Mouse (Mus musculus): ENCODE data around the gene Dlx3.
A peak's percentile ranks its signal among the peaks of the same experiment; 100 is the strongest.

Gene Dlx3

GRCm38 (mm10) chr11:95119990-95120632 lies at the start of gene Dlx3:
Gene Dlx3, plus strand, starts transcription at chr11:95120119.
- no peak for DNase-seq (ENCODE audit: low spot score)

- DNase-seq (ENCODE audit: low spot score): no peak
These were observed 49.5 kb upstream of the Dlx3 start for GRCm38 (mm10) chr11:95070140-95071107.

DNA sequence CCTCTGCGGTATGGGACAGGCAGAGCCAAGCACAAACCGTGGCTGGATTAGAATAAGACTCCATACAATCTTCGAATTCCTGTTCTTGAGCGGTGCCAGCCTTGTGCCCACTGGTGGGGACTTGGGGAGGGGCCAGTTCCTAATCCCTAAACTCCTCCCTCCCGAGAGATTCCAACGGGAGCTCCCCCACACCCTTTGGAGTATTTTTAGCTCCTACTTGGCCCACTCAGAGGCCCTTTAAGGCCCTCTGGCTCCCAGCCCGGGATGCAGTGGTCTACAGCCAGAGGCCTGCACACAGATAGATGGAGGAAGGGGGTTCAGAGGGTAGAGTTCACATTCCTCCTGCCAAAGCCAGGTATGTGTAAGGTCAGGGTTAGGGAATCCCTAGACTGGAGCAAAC lies 48.7 kb upstream of the Dlx3 start:
- no peak for DNase-seq (ENCODE audit: low spot score)

DNA sequence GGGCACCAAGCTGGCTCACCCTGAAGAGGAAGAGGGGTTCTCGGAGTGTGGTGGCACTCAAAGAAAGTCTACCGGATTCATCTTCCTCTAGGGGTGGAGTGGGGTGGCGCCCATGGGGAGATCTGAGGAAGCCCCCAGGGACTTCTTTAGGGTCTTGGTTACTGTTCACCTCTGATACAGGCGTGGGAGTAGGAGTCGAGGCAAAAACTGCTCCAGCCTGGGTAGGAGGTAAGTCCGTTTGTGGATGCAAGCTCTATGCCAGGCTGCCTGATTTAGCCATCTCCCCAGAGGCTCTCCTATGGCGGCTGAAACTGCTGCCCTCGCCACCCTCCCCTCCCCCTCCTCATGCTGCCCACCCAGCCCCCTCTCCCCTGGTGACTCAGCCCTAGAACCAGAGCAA lies 47.8 kb upstream of the Dlx3 start:
- DNase-seq (ENCODE audit: low spot score): no peak

DNA sequence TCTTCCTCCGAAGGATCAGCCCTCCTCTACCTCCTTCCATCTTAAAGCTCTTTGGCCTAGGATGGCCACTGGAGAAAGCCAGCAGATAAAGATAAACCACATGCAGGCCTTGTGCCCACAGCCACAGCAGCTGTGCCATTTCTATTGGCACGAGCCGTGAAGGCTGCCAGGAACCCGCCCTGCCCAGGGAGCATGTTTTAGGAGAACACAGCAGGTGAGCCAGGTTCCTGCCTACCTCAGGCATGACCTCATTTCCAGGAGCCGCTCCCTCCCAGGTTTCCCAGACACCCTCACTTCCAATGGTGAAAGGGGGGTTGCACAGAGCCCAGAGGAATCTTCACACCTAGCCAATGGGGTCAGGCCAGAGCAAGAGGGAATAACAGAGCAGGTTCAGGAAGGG lies 47.1 kb upstream of the Dlx3 start:
- no peak for DNase-seq (ENCODE audit: low spot score)

DNA sequence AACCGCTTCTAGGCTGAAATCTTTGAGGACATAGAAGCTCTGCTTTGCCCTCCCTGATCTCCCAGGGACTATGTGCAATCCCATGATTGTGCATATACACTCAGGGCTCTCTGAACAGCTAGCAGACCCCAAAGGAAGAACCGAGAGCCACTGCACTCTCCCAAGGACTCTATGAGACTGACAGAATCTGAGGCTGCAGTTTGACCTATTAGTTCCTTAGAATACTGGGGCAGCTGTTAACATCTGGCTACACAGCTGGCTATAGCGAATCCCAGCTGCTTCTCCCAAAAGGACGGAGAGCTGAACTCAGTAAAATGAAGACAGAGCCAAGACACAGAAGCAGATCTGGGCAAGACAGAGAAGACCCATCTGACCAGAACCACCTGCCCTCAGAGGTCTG lies 46.1 kb upstream of the Dlx3 start:
- no peak for DNase-seq (ENCODE audit: low spot score)

GRCm38 (mm10) chr11:95074694-95075093 lies 45.2 kb upstream of the Dlx3 start:
- no peak for DNase-seq (ENCODE audit: low spot score)

DNA sequence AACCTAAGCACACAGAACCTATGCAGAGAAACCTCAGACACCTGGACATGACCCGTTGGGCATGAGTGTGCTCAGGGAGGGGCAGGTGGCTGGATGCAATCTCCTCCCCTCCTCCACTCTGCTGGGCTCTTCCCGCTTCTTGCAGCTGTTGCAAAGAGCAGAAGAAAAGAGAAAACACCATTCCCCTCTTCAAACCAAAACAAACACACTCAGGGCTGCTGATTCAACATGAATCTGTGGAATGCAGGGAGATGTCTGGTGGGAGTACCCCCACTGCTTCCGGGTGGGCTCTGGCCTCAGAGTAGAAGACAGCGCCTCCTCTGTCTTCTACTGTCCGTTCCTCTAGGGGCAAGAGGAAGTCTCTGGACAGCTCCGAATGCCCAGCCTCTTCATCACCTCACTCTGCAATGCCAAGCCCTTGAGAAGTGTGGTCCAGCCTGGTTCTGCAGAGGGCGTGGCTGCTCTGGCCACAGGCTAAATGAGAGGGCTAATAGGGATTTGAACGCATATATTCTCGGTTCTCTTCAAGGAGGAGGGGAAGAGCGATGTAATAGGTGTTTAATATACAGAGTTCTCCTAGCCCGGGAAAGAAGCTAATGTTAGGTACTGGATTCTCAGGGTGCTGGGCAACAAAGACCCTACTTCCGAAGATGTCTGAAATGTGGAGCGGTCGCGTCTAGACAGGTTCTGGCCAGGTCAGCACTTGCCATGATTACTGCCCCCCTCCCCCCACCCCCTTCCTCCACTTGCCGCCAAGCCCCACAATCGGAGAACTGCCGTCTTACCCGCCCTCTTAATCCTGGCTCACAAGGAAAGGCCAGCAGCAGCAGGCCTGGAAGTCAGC lies 44.5 kb upstream of the Dlx3 start:
- no peak for DNase-seq (ENCODE audit: low spot score)

DNA sequence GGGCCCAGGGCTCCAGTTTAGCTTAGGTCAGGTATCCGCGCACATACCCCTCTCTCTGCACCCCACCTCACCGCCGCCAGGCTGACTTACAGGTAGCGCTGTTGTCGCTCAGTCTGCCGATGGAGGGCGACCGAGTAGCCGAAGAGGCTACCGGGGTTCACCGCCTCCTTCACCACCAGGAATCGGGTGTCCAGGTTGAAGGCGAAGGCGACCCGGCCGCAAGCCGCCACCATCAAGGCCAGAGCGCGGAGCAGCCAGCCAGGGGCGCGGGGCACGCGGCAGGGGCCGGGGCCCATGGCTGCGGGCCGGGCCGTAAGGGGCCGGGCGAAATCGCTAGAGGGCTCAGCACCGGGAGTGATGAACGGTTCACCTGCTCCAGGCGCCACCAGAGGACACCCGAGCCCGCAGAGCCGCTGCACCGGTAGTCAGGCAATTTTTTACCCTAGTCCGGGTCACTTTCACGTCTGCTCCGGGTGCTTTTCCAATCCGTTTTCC lies 43.8 kb upstream of the Dlx3 start:
- peak; percentile 32 for DNase-seq (ENCODE audit: low spot score)

DNA sequence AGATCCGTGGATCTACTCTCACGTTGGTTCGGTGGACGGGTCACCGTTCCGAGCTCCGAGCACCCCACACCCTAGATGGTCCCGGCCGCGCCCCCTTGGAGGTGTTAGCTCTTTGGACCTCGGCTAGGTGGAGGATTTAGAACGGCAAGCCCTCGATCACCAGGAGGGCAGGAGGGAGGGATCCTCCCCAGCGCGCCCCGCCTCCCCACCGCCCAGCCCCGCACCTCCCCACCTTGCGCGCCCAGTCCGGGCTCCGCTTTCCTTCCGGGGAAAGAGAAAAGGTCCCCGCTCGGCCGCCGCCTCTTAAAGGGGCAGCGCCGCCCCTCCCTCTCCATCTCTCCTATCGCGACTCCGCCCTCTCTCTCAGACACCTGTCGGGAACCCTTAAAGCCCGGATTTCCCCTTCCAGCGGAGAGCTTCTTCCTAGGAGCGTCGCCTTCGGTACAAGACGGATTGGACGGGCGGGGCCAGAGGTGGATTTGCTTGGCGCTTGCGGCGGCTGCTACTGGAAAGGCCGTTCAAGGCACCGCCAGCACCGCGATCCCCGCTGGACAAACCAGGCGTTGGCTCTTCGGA lies 43.3 kb upstream of the Dlx3 start, which contains the start of gene Itga3:
Gene Itga3 (minus strand): TSS at position 266 of the 576 bp plus-strand sequence.
- no peak for DNase-seq (ENCODE audit: low spot score)

DNA sequence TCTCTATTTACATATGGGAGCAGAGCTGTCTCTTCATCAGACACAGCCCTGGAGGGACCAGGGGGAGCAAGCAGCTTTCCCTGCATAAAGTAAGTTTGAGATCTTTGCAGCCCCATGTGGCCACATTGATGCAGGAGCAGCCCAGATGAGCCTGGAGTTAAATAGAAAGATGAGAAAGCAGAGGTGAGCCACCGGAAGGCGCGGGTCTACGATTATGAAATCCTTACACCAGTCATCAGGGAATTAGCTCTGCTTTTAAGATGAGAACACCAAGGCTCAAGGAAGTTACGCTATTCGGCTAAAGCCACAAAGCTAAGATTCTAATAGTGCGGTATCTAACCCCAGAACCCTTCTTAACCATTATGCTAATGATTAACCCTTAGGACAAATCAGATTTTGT lies 42.0 kb upstream of the Dlx3 start:
- DNase-seq (ENCODE audit: low spot score): no peak

DNA sequence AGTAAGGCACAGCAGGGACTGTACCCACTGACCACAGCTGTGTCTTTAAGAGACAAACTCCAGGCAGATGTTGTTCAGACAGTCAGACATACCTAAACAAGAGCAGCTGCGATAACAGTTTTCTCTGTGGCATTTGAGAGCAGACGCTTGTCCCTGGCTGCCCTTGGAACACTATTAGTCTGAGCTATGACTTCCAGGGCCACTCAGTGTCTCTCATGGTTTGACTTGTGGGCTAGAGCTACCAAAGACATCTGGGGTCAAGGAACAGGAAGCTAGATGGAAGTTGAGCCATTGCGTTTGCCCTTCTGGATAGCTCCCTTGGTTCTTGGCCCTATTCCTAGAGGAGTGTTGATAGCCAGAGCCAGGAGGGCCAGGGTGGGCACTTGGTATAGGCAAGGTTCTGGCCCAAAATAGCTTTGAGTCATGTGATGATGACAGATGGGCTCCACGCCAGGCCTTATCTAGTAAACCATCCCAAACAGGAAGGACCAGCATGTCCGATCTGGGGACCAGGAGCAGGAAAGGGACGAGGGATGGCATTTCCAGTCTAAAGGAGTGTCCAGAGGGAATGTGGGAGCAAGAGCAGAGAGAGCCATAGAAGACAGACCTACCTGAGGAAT lies 40.6 kb upstream of the Dlx3 start:
- DNase-seq (ENCODE audit: low spot score): no peak

DNA sequence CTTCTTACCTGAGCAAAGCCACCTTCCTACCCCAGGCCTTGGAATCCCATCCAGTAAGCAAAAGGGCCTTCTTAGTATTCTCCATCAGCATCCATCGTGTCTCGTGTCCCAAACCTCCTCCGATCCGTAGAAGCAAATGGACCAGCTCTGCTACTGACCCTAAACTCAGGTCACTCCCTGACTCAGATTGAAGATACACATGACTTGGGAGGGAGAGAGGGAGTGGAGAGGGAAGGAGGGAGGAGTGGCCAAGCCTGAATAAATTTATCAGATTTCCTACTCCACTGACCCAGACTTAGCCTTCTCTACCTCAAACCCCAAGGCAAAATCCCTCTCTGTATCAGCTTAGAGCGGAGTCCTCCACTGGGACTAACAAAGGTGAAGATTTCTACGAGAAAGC lies 39.1 kb upstream of the Dlx3 start:
- DNase-seq (ENCODE audit: low spot score): no peak

- no peak for DNase-seq (ENCODE audit: low spot score)
These were observed 37.0 kb upstream of the Dlx3 start for GRCm38 (mm10) chr11:95082896-95083295.

GRCm38 (mm10) chr11:95084175-95084574 lies 35.7 kb upstream of the Dlx3 start:
- no peak for DNase-seq (ENCODE audit: low spot score)

GRCm38 (mm10) chr11:95084811-95085382 lies 35.0 kb upstream of the Dlx3 start:
- no peak for DNase-seq (ENCODE audit: low spot score)

DNA sequence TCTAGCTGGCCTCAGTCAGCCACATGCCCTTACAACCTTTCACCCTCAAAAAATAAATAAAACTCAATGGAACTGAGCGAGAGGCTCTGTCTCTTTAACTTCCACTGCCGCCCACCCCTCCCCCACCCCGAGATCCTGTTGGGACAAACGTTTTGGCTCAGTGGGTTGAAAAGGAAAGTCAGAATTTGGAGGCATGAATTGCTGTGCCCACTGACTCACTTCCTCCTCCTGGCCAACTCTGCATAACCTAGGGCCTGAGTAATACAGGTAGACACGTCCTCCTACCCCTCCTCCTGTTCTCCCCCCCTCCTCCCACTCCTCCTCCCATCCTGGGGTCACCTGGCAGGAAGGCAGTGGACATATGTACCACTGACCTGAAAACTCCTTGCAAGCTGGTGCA lies 34.2 kb upstream of the Dlx3 start:
- DNase-seq (ENCODE audit: low spot score): no peak

- no peak for DNase-seq (ENCODE audit: low spot score)
These were observed 33.7 kb upstream of the Dlx3 start for GRCm38 (mm10) chr11:95086229-95086628.

DNA sequence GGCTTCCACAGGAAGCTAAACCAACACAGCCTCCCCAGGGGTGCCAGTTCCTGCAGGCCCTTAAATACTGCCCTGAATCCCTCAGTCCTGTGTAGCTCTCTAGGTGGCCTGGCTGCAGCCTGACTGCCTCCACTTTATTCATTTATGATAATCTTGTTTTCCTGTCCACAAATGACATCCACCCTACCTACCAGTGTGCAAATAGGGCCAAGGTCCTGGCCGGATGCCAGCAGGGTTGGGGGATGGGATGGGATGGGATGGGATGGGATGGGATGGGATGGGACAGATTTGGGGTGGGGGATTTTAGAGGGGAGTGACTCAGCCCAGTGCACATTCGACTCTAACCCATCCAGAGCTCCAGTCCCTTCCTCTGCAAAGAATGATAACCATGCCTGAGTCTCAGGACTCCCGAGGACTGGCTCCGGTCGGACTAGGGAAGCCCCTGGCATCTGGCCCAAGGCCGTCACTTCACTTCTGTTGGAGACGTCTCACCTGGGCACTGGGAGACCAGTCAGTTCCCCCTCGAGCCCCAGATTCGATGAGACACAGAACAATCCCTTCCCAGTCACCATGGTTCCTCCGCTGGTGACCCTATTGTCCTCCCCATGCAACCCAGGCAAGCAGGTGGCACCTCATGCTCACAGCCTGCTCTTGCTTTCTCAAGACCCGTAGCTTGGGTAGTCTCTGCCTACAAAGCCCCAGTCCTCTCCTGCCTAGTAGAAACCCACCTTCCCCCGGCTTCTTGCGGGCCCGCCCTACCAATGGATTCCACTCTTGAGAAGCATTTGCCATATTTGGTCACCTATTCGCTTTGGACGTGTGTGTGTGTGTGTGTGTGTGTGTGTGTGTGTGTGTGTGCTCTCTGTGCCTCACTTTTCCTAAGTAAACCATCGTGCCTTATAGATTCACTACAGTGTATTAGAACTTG lies 32.4 kb upstream of the Dlx3 start:
- no peak for DNase-seq (ENCODE audit: low spot score)

DNA sequence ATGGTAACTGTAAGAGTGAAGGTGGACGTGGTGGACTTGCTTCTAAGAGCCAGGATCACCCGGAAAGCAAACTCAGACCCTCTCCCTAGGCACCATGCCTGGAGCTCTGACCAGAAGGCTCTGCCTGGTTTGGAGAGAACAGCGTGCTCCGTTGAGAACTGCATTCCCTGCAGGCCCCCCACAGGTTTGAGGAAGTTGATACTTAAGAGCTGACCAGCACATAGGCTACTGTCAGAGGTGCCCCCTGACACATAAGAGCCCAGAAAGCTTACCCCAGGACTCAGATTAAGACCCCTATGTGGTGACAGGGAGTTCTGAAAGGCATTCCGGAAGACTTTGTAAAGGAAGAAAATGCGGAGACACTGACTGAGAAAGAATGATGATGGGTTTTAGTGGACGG lies 31.6 kb upstream of the Dlx3 start:
- no peak for DNase-seq (ENCODE audit: low spot score)

All from spleen, adult 12 weeks (tissue).